Mouse (Mus musculus) cerebellum, adult 18-20 months (tissue): Measurements from ENCODE around the gene Iqgap1.

ENCODE experiments used
- DNase-seq, 2 experiments: peaks; one replicate each; pipeline ENCODE4 v3.0.0; 2021

Iqgap1 gene

DNA sequence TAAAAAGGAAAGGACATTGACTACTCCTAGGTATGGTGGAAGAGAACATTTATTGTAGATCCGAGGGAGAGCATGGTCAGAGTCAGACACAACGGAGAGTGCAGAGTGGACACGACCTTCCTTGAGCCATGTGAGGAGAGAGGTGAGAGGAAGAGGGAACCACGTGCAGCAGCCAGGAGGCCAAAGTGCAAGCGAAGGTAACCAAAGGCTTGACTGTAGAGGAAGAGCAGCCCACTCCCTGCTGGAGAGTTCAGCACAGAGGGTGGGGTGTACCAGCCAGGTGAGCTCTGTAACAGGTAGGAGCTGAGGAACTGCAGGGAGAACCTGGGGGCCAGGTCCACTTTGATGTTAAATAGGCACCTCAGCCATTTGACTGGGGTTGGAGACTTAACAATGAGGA, 16.4 kb upstream of the Iqgap1 start:
- DNase-seq = no peak

DNA sequence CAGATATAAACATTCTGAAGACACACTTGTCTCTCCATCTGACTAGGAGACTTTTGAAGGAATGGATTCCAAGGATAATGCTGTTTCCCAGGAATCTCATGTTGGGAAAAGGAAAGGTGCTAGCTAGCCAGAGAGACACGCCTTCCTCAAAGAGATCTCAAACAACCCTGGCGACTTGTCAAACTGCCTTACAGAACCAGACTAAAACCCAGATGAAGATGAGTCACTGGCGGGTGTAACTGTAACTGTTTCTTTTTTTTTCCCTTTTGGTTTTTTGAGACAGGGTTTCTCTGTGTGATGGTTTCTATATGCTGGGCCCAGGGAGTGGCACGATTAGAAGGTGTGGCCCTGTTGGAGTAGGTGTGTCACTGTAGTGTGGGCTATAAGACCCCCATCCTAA, 15.2 kb upstream of the Iqgap1 start:
- DNase-seq = no peak

DNA sequence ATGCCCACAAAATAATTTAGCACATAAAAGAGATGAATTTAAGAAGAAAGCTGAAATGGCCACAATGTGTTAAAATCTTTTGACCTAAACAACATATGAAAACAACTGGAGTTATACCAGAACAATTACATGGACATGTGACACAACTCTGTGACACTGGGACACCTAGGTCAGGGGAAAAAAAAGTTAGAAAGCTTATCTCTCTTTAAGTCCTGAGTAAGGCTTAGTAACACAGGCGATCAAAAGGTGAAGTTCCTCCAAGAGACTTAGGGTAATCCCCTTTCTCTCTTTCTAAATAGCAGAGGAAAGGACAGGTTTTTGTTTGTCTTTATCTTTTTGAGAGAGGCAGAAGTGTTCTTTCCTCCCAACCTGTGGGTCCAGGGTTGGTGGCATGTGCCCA, 14.5 kb upstream of the Iqgap1 start:
- DNase-seq = no peak

DNA sequence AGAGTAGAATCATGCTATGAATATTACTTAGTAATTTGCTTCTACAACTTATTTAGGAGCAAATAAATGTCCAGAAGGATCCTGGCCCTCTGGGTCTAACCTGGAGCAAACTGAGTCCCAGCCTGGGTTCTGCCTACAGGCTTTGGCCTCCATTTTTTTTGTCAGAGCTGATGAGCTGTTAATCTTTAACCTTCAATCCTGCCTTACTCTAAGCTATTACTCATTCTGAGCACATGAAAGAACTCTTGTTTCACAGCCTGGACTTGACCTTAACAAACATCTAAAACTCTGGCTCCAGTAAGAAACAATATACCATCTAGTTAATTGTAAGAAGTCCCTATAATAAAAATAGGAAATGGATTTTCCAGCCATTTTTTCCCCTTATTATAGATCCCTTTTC, 14.0 kb upstream of the Iqgap1 start:
- DNase-seq = no peak

DNA sequence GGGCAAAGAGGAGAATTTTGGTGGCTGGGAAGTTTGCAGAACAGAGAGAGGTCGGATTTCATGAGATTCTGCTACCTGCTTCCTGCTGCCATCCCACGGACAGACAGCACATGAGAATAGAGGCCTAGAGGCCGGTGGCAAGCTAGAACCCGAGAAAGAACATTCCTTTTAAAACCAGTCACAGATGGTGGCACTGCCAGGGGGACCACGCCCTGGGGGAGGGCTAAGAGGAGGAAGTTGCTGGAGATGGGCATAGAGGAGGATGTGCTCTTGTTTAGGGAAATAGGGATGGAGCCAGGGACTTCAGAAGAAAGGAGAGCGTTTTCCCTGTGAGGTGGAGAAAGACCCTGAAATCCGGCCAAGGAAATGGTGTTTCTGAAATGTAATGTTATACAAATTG, 12.5 kb upstream of the Iqgap1 start:
- DNase-seq = no peak

DNA sequence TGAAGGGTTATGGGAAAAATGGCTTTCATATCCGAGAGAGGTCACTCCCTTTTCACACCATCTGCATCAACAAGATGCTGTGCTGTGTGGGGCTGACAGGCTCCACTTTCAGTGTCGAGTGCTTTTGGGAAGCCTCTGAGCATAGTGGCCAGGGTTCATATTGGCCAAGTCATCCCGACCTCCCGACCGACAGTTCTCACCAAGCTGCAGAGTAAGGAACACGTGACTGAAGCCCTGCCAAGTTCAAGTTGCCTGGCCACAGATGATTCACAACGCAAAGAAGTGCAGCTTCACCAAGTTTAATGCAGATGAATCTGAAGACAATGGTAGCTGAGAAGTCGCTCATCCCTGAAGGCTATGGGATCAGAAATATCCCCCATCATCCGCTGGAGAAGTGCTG, 12.0 kb upstream of the Iqgap1 start:
- no peak for DNase-seq

DNA sequence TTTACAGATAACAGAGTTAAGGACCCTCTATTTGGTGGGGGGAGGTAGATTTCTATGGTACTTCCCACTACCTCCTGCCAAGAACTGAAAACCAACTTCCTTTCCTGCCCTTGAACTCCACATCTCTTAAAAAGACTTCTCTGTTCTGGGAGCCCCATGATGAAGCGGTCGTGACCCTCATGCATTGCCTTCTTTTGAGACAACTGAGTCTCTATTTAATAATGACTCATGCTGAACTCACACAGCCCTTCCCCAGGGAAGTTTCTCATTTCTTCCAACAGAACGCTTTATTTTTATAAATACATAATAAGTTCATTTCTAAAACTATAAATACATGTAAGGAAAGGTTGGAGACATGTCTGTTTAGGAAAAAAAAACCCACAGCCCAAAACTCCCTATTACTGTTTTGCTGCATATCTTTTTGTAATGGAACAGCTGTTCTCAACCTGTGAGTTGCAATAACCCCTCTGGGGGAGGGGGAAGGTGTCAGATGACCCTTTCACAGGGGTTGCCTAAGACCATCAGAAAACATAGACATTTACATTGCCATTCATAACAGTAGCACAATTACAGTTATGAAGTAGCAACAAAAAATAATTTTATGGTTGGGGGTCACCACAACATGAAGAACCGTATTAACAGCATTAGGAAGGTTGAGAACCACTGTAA, 10.3 kb upstream of the Iqgap1 start:
- DNase-seq = no peak

DNA sequence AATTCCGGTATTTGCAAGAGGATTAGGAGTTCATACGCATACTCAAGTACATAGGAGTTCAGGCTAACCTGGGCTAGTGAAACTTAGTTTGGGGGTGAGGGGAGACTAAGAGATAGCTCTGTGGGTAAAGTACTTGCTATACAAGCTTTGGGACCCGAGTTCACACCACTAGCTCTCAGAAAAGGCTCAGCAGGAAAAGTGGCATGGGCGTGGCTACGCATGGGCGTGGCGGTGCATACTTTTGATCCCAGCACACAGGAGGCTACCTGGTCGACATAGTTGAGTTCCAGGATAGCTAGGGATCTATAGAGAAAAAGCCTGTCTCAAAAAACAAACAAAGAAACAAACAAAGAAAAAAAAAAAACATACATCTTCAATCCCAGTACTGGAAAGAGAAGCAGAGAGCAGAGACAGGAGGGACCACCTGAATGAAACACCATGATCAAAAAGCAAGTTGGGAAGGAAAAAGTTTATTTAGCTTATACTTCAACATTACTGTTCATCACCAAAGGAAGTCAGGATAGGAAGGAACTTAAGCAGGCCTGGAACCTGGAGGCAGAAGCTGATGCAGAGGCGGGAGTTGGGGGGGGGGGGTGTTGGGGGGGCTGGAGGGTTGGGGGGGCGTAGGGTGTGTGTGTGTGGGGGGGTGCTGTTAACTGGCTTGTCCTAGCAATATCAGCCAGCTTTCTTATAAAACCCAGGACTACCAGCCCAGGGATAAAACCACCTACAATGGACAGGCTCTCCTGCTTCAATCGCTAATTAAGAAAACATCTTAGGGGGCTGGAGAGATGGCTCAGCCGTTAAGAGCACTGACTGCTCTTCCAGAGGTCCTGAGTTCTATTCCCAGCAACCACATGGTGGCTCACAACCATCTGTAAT, 8.1 kb upstream of the Iqgap1 start:
- DNase-seq = no peak

DNA sequence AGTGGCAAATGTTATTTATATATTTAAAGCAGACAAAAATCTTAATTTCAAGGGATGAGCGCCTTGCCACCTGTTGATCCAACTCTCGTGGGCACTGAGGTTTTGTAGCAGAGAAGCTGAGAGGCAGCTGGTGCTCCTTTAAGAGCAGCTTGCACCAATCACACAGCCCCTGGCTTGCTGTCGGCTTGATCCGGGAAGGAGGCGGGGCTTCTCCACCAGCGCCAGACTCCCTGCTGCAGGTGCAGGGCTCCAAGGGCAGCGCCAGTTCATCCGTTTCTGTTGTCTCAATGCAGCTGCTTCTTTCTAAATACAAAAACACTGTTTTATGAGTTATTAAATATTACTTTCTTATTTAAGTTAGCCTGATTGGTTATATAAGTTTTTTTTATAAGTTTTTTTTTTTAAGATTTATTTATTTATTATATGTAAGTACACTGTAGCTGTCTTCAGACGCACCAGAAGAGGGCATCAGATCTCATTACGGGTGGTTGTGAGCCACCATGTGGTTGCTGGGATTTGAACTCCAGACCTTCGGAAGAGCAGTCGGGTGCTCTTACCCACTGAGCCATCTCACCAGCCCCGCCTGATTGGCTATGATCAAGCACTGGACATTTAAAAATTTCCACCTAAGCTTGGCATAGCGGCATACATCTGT, 7.3 kb upstream of the Iqgap1 start:
- DNase-seq = peak in 1 of 2 experiments; percentile 10

DNA sequence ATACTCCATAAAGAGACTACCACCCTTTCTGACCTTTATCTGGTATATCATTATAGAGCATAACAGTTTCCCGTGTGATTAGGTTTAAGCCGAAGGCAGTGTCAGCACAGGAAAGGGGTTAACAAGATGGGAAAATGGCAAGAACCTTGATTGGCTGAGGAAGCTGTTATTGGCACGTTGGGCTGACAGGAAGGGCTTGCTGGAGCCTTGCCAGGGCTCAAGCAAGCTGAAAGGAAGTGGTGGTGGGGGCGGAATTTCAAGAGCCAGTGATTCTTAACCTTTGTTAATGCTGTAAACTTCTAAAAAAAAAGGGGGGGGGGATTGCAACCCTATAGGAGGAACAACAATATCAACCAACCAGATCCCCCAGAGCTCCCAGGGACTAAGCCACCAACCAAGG, 6.4 kb upstream of the Iqgap1 start:
- no peak for DNase-seq

DNA sequence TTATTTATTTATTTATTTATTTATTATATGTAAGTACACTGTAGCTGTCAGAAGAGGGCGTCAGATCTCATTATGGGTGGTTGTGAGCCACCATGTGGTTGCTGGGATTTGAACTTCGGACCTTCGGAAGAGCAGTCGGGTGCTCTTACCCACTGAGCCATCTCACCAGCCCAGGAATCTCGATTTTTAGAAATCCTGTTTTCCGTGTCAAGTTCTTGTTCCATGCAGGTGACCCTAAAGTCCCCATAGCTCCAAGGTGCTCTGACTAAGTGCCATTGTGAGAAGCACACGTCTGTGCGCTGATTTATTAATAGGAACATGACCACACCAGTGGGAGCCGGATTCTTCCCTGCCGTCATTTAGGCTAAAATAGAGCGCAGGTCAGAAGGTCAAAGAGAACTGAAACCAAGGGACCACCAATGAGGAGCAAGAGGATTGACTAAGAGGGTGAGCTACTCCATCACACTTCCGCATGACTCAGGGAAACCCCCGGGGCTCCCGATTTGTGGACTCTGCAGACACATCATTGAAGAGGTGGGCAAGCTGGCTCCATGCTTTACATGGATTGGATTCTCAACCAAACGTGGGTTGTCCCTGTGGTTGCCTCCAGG, 4.5 kb upstream of the Iqgap1 start:
- DNase-seq = no peak

DNA sequence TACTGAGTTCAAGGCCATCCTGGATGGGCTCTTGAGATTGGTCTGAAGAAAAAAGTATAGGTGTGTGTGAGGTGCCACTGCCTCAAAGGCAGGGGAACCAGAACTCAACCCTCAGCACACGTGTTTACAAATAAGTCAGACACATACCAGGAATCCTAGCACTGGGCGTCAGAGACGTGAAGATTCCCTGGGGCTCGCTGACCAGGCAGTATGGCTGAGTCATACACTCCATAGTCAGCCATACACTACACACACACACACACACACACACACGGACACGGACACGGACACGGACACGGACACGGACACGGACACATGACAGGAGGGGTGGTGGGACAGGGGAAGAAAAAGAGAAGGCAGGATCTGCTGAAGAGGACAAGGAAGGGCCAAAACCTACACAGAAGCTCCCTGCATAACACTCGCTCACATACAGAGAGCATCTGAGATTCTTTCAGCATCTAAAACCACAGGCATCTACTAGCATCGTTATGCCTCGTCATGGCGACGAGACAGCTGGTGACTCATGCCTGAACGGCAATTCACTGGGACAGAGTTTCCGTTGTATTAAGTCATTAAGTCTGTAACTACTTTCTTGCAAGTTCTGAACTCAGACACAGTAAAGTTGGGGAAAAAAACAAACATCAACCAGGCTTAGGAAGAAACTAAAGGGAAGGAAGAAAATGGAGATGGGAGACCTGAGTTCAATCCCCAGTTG, 2.5 kb upstream of the Iqgap1 start:
- DNase-seq = no peak

DNA sequence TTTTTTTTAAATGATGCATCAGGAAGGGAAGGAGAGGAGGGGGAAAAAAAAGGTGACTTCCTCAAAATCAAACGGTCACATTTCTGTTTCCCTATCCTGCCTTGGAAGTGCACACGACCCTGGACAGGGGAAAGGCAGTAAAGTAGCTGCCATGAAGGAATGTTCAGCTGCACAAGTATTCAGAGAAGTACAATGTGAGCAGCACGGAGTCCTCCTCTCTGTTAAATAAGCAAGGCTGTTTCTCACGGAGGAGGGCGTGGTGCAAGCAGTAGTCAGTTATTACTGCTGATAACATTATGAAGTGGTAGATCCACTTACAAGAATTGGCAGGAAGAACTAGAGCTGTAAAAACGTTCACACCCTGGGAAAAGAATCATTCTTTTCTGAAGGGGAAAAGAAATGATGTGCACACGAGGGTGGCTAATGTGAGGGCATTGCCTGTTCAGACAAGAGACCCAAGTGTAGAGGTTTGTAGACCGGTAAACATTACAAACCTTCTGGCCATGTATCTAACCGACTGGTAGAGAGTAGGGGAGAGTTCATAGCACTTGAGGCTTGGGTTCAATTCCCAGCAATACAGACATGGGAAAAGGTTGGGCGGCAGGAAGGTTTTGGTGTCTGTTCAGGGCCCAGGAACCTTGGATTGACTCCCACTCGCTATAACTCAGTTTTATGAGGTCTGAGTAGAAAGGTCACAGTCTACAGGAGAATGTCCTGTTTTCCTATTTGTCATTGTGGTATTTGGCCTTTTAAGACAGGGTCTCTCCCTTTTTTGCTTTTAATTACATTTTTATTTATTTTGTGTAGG, 1.7 kb downstream of the Iqgap1 start:
- DNase-seq = no peak

DNA sequence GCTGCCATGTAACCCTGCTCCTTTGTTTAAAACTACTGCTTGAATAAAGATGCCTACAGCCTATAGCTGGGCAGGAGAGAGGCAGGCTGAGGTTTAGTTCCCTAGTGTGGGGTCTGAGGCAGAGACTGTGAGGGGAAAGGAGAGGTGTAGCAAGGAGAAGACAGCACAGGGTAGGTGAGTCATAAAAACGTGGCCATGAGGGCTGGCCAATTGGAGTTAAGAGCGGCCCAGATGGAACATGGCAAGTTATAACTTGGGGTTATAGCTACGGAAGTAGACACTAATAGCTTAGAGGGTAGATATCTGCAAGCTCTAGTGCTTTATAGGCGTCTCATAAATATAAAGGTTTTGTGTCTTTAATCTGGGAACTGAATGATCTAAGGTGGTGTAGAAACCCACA, 2.5 kb downstream of the Iqgap1 start:
- no peak for DNase-seq

DNA sequence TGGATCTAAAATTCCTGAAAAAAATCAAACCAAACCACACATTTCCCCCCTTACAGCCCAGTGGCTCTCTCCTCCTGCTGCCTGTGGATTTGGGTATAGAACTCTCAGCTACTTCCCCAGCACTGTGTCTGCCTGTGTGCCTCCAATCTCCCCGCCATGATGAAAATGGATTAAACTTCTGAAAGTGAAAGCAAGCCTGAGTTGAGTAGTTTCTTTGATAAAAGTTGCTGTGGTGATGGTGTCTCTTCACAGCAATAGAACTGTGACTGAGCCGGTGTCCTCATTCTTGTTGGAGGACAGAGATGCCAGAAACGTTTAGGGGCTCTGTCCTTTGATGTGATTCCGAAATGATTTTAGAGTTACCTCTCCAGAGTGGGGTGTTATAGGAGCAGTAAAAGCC, 4.9 kb downstream of the Iqgap1 start:
- no peak for DNase-seq

DNA sequence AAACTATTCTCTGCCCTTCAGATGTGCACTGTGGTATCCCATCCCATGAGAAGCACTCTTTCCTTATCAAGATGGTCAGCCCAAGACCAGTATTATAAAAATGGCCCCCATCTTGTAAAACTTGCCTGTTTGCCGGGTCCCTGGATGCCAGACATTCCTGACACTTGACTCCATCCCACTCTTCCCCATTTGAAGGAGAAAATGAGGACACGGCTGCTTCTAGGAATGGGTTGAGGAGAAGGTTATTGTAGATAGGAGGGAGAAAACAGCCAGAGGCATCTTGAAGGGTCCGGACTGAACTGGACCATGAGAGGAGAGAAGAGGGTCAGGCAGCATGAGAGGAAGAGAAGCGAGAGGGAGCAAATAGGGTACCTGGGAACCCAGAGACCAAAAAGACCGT, 9.1 kb downstream of the Iqgap1 start:
- no peak for DNase-seq

DNA sequence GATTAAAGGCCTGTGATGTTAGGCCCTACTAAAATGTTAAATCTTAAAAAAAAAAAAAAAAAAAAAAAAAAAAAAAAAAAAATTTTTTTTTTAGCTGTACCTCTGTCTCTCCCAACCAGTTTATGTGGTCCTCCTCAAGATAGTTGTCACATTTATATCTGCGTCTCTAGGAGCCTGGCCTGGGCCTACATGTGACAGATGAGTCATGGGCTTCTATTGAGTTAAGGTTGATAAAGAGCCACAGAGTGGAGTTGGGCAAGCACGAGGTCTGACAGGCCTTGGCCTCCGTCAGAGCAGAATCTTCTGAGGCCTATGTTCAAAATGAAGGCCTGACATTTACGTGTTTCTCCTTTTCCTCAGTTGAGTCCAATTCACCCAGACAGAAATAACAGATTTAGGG, 12.4 kb downstream of the Iqgap1 start:
- no peak for DNase-seq

DNA sequence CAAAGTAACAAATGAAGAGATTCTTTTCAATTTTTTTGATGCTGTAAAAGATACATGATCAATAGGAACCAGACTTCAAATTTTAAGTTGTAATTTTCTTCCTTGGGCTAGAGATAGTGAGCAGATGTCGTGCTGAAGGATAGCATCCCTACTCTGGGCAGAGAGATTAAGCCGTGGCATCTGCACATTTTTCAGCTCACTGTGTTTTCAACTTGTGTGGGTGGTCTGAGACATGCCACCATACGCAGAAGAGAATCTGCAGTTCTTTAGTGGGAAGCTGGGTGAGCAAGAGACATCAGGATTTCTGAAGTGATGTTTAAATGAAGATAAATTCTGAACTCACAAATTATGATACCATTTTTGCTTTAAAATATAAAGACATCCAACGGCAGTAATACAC, 19.4 kb downstream of the Iqgap1 start:
- DNase-seq = no peak

DNA sequence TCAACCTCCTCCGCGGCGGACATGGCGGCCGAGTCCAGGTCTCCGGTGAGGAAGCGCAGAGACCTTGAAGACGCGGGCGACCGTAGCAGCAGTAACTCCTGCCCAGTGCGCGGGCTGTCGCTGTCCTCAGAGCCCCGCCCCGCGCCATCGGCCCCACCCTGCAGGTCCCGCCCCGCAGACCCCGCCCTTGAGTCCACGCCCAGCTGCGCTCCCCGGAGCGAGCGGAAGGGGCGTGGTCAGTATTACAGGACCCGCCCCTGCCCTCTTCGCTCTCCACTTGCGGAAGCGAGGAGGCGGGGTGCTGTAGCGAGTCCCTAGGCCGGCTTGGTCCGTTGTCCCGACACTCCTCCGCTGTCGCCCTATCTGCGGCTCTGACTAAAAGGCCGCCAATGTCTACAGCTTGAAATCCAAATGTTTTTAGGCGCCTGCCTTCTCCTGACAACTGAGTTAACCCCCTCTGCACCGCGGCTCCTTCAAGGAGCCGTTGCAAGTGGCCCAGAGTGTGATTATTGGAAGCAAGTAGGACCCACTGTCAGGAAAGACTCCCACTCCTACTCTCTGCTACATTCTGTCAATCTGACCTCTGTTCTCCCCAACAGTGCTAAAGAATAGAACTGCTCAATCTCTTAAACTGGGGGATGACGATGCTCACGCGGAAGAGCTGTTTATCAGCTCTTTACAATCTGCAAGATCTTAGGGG, 22.5 kb downstream of the Iqgap1 start:
- DNase-seq = peak; percentile 93 to 96

DNA sequence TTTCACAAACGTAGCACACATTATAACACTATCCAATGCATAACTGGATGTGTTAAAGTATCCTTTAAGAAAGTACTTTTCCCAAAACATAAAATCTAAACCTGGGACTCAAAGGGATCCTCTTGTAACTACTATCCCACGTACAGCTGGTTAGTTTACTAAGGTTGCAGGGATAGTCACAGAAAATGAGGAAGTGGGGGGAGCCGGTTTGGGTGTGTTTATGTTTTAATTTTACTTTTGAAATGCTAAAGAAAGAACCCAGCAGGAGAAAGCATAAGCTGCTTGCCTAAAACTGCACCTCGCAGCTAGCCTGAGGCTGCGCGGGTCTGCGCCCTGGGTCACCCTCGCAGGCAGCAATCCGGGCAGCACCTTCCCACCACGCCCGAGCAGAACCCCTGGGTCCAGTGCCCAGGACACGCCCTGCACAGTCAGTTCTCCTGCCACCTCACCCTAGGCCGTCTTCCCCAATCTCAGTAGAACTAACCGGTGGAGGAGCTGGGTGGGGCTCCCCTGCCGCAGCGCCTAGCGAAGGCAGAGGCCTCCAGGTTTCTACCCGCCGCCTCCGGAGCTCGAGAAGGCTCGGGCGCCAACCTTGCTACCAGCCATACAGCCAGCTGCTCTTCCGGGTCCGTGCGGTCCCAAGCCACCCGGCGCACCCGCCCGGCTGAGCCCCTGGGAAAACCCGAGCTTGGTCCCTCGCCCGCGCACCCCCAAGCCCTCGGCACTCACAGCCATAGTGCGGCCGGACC, 23.2 kb downstream of the Iqgap1 start:
- DNase-seq = peak in 1 of 2 experiments; percentile 53

DNA sequence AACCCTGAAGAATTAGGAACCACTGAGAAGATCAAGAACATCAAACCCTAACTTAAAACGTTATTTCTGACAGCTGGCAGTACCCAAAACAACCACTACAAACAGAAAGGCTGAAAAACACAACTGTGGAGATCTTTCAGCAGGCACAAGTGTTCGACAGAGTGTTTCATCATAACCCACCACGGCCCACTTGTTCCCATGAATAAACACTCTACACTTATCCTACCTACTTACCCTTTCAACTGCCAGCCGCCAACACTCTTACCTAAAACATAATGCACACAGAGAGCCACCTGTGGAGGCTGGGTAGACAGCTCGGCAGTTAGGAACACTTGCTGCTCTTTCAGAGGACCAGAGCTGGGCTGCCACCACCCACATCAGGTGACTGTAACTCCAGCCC, 26.5 kb downstream of the Iqgap1 start:
- no peak for DNase-seq
